Mouse (Mus musculus) erythroid progenitor cell, adult 5-6 weeks (primary cell): ENCODE data around the gene Kbtbd7. TPM values are rescaled to one million over a fixed set of nuclear protein-coding genes. Genes with fewer than 3 reads are reported as not detected.
A peak's percentile ranks its signal among the peaks of the same experiment; 100 is the strongest.

Experiments used
- ATAC-seq: replicated peaks from 2 replicates; pipeline ENCODE4 v1.8.0; 2016; ENCODE audit warnings: moderate number of reproducible peaks, mild to moderate bottlenecking, moderate TSS enrichment, inconsistent platforms; ENCODE audit not compliant: poor library complexity, low FRiP score, severe bottlenecking
- total RNA-seq, 2 experiments: library from RNA; stranded (forward) in 1 of 2; stranded (reverse) in 1 of 2; fragments of 150-400 nt in 1 of 2; fragments of 186-747, 209-891 nt in 1 of 2; gene quantifications; 2 replicates each; pipeline versions ENCODE4 v1.2.3 to v1.2.4; 2015 to 2017; ENCODE audit warnings: low replicate concordance in 2 of 2

The Kbtbd7 gene
- 16.6 and 21.0 TPM in 2 replicates for total RNA-seq (2015; ENCODE audit: low replicate concordance)
- 10.8 and 16.7 TPM in 2 replicates for total RNA-seq (2017; ENCODE audit: low replicate concordance)

DNA sequence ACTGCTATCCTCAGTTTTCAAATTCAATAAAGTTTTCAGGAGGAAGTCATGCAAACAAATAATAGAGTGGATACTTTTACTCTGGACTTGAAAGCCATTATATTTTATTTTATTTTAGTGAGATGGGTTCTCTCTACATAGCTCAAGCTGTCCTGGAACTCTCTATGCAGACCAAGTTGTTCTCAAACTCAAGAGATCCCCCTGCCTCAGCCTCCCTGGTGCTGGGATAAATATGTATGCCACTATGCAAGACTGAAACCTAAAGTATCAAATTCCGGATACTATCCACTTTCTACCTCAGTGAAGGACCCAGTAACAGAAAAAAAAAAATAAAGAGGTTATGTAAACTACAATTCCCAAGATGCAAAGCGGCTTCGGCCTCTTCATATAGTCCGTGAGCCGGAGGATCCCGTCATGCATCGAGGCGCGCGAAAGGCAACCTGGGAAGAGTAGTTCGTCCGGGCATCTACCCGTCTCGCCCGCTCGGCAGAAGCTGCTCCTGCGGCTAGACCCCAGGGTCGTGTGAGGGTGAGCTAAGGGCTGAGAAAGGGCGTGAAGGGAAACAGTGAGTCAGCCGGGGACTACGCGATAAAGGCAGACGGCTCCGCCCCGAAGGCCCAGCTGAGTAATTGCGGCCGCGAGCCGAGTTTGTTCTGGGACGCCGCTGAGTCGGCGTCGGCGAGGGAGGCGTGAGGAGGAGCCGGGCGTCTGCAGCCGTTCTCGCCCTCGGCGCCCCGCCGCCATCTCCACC lies at the start of gene Kbtbd7:
Kbtbd7 (plus strand) TSS at position 533 of the 751 bp plus-strand sequence.
- peak; percentile 97 for ATAC-seq

DNA sequence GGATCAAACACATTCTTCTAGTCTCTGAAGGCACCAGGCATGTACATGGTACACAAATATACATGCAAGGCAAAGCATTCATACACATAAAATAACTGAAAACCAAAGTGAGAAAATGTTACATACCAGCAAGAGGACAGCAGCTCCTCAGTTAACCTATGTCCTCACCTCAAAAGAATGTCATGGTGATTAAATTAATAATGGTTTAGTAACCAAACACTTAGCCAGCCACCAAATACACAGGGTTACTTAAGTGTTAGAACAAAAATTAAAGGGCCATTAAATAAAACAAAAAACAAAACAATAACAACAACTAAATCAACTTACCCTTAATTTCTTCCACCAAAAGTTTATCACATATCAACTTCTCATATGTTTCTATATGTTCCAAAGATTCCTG lies 49.3 kb upstream of the Kbtbd7 start:
- ATAC-seq: no peak

DNA sequence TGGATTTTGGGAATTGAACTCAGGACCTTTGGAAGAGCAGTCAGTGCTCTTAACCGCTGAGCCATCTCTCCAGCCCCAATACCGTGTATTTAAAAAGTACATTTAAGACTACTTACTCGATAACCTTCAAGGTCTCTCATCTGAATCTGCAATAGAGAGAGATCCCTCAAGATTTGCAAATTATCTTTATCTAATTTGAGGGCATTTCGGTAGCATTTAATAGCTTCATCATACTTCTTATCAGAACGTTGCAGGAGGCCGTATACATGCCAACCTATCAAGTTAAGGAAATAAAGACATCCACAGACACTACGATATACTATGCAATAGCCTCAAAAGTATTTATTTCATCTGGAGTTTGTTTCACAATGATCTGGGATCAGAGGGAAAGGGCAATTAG lies 43.2 kb upstream of the Kbtbd7 start:
- ATAC-seq: peak; percentile 85

DNA sequence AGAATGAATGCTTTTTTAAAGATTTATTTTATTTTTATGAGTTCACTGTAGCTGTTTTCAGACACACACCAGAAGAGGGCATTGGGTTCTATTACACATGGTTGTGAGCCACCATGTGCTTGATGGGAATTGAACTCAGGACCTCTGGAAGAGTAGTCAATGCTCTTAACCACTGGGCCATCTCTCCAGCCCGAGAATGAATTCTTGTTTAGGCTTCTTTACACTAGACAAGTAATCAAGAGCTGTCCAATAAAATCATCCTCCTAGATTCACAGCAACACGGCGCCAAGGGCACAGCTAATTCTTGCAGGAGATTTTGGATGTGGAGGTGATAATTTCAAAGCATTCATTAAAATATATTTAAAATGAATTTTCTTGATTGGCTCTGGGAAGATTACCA lies 38.0 kb upstream of the Kbtbd7 start:
- no peak for ATAC-seq

DNA sequence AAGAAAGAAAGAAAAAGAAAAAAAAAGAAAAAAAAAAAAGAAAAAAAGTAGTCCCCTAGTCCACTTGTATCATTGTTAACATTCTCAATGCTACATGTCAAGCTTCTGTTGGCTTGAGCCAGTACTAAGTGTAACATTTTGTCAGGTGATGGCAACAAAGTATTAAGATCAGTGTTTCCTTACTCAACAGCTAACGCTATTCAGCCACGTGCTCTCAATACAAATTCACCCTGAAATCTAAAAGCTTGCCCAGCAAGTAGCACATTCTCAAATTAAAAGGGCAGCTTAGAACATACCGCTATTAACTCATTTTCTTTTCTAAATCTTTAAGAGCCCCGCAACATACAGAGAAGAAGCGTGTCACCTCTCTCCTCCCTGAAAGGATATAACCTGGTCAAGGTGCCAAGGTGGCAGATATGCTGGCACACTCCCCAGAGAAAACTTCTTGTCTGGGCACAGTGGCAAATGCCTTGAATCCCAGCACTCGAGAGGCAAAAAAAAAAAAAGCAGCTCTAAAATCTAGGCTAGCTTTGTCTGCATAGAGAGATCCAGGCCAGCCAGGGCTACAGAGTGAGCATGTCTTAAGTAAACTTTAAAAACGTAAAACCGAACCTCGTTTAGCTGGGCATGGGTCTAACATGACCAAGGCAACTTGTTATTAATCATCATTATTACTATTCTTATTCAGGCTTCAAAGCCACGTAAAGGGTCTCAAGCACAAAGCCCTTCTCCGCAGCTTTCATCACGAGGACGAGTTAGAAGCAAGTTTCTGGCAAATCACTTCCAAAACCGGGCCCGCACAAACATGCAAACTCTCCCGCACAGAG lies 36.7 kb upstream of the Kbtbd7 start:
- peak; percentile 32 for ATAC-seq

DNA sequence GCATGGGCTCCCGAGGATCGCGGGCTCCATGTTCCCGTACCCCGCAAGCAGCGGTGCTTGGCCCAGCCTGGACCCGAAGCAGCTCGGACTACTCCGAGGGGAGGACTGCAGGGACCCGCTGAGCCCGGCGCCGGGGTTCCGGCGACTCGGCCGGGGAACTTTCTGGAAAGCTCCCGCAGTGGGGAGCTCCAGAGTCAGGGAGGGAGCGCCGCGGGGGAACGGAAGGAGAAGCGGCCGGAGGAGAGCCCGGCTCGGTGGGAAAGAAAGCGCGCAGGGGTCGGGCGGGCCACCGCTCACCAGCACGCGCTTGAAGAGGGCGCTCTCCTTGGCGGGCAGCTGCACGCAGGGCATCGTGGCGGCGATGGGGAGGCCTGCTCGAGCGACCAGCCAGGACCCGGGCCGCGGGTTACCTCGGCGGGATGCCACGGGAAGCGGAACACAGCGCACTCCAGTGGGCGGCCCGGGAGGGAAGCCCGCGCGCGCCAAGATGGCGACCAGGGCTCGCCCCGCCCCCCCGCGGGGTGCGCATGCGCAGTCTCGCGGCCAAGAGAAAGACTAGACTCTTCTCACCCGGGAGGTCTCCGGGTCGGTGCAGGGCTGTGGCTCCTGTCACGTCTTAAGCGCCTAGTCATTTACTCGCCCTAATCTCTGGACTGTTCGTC lies 35.9 kb upstream of the Kbtbd7 start, which contains the start of gene Naa16:
Naa16 (minus strand) TSS at position 514 of the 662 bp plus-strand sequence.
- ATAC-seq: peak; percentile 89

DNA sequence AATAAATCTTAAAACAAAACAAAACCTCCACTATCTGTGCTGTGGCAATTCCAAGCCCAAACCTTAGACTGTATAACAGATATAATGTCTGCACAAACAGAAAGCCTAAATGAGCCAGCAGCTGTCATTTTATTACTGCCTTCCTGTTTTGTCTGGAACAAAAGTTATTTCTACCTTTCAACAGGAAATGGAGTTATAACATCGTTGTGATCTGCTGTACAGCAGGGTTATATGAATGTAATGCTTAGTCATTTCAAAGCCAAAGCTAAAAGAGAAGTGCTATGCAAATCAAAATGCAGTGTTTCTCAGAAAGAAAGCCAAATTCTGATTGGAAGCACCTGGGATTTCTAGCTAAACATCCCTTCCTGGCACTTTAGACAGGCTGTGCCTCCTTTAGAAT lies 33.0 kb upstream of the Kbtbd7 start:
- no peak for ATAC-seq

DNA sequence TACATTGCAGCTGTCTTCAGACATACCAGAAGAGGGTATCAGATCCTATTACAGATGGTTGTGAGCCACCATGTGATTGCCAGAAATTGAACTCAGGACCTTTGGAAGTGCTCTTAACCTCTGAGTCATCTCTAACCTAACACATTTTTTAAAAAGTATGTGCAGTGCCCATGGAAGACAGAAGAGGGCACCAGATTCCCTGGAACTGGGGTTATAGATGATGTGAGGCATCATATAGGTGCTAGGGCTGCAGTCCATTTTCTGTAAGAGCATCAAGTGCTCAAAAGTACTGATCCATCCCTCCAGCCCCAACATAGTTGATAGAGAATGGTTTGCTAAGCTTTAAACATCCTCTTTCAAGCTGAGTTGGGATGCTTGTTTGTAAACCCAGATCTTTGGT lies 31.7 kb upstream of the Kbtbd7 start:
- no peak for ATAC-seq

DNA sequence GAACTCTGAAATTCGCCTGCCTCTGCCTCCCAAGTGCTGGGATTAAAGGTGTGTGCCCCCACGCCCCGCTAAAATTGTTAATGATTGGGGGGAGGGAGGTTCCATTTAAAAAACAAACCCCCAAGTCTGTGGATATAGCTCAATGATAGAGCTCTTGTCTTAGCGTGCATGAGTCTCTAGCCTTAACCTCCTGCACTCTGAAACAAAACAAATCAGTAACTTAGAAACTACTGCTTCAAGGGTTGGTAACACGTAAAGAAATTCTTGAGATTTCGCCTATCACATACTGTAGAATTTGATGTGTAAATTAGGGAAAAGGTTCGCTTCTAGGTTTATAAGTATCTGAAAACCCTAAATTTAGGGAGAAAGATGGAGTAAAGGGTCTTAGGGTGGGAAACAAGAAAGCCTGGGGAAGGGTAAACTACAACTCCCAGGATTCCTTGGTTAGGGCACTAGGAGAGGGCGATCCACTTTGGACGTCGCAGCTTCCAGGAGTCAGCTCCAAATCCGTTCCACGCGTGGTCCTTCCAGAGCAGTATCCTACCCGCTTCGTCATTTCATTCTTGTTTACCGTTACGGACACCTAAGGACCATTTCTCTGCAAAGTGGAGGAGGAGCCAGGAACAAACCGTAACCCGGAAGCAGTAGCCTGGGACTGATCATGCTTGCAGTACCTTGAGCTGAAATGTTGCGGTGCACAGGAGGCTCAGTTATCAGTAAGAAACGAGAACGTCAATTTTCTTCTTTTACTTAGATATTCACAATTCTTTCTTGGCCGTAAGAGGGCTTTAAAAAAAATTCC lies 28.8 kb upstream of the Kbtbd7 start, which contains the start of gene Mtrf1:
Mtrf1 (plus strand) TSS at position 452 of the 802 bp plus-strand sequence.
- ATAC-seq: peak; percentile 94

DNA sequence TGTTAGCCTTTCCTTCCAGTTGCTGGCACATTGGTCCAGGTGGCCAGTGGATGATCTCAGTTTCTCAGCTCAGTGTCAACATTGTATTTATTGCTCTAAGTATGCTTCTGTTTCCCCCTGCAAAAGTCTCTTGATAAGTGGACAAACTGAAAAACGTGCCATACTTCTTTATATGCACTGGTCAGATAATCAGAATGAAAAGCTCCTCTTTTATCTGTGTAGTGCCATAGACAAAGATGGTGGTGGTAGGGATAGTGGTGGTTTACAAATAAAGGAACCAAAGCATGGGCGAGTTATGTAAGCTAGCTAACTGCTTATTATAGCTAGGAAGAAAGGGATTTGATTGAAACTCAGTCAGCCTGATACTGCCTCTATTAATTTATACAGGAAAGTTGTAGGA lies 18.7 kb upstream of the Kbtbd7 start:
- ATAC-seq: no peak

DNA sequence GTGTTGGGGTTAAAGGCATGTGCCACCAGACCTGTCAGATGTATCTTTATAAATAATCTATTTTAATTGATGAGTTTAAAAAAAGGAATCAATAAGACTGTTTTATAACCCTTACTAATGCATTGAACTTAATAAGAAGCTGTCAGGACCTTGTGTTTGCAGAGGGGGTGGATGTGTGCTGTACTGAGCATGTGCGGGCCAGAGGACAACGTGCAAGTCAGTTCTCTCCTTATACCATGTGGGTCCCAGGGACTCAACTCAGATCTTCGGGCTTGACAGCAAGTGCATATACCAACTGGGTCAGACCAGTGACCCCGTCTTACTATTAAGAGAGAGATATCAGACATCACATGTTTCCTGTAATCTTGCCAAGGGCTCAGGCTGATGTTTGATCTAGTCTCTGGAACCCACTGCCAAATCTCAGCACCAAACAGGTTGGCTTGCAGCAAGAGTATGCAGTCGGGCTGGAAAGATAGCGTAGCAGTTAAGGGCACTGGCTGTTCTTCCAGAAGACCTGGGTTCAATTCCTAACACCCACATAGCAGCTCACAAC lies 17.0 kb upstream of the Kbtbd7 start:
- 0 out of 2 replicates have a peak, but pooled peaks have one; percentile 34 for ATAC-seq

DNA sequence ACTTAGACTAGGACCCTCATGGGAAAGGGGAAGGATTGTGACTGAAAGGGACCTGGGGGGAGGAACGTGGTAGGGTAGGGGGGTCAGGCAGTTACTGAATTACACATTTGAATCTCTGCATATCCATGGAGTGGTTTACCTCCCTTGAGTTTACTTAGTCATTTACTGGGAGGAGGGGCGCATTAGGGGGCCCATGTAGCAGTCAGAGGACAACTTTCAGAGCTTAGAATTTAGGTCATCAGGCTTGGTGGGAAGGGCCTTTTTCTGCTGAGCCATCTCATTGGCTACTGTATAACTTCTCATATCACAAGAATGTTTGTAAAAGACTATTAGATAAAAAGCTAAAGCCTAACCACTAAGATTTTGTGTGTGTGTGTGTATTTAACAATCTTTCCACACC lies 15.6 kb upstream of the Kbtbd7 start:
- ATAC-seq: no peak

DNA sequence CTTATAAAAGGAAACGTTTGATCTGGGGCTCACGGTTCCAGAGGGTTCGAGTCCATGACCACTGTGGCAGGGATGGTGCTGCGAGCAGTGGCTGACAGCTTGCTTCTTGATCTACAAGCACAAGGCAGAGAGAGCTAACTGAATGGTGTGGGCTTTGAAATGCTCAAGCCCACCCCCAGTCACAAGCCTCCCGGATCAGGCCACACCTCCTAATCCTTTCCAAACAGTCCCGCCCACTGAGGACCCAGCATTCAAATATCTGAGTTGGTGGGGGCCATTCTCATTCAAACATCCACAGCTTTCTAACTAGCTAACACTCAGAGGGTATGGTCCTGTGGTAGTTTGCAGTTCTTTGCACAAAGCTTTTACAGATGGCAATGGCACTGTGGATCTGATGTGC lies 13.2 kb upstream of the Kbtbd7 start:
- no peak for ATAC-seq

DNA sequence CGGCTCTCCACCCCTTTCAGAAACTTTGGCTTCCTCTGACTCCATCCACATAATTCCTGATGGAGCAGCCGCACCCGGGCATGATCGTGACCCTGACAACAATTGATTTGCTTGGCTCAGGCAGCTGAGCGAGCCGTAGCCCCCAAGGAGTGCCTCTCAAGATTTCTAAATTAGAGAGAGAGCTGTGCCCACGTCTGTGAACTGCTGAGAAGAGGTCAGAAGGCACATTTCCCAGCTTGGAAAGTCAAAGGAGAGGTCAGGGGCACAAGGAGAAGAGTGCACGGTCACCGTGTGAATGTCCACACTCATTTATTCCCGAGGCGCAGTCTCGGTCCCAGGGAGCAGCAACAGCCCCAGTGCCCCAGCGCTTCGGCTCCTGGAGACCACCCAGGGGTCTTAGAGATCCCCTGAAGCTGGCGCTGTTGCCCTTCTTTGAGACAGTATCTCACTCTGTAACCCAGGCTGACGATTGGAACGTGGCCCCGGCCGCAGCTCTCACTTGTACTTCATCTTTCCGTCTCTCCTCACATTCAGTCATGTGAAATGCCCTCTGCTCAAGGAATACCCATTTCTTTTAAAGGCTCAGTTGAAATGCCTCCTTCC lies 6.1 kb upstream of the Kbtbd7 start:
- no peak for ATAC-seq

DNA sequence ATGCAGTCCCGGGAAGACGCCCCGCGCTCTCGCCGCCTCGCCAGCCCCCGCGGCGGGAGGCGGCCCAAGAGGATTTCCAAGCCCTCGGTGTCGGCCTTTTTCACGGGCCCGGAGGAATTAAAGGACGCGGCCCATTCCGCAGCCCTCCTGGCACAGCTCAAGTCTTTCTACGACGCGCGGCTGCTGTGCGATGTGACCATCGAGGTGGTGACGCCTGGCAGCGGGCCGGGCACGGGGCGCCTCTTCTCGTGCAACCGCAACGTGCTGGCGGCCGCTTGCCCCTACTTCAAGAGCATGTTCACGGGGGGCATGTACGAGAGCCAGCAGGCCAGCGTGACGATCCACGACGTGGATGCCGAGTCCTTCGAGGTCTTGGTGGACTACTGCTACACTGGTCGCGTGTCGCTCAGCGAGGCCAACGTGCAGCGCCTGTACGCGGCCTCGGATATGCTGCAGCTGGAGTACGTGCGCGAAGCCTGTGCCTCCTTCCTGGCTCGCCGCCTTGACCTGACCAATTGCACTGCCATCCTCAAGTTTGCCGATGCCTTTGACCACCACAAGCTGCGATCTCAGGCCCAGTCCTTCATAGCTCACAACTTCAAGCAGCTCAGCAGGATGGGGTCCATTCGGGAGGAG lies 537 bp downstream of the Kbtbd7 start:
- ATAC-seq: peak; percentile 50

DNA sequence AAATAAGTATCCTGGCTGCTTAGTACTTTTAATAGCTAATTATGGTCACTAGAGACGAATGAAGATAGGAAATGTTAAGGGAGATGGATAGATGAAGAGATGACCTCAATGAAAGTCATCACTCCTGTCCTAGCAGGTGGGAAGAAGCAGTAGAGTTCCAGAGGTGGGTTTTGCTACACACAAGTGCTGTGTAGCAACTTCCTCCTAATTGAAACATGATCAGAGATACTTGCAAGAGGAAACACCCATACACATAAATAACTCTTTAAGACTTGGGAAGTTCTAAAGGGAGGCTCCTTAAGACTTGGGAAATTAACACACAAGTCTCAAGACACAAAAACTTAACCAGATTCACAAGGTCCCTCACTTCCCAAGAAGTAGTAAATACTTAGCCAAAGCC lies 7.8 kb downstream of the Kbtbd7 start:
- ATAC-seq: no peak

DNA sequence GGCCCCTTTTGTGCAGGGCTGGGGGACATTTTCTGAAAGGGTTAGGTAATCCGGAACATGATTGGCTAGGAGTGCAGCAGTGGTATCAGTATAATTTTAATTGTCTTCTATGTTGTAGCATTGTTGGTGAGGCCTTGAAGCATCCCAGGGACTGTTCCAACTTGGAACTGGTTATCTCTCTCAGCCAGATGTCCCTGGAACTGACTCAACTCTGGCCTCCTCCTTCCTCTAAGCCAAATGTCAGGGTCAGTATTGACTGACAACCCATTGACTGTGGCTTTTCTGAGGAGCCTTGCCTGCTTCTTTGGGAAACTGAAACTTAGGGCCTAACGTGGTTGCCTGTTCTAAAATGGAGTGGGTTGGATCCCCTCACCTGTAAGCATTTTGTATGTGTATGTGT lies 14.3 kb downstream of the Kbtbd7 start:
- ATAC-seq: peak; percentile 96

DNA sequence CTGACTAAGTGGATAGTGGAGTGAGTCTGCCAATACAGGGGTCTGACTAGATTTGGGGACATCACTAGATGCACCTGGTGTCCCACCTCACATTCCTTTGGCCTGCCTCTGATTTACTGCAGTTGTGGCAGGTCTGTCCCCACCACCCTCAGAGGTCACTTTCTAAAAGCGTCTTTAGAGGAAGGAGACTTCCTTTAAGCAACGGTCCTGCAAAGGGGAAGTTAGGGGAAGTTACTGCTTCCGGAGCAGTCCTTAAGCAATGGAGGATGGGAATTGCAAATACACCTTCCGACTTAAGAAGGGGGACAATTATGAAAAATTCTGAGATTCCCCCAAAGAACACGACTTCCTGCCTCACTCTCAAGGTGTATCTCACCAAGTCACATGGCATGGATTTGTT lies 15.1 kb downstream of the Kbtbd7 start:
- no peak for ATAC-seq
